ENCODE assay signal across 9 mouse cellular contexts in genomic region chr6:128604512-128604911, GRCm38 (mm10). TPM values are rescaled to one million over a fixed set of nuclear protein-coding genes. Genes with fewer than 3 reads are reported as not detected.
DNase-seq lines count a peak whose midpoint lies in the region; ATAC-seq and TF ChIP-seq lines count a peak whose summit lies in the region.
"Had no signal": no experiment of that assay in that cellular context is flagged by ENCODE, and none has a peak within 500 bp of the region (broad histone marks: within the 10 kb centered on the region; RNA-seq: fewer than 3 reads in every experiment).

No protein-coding gene starts in this region.

- H3K4me1 ChIP-seq in embryonic facial prominence, embryonic 11.5 days (ENCODE audit: control insufficient read depth, insufficient read depth, low read length) = no peaks in the 10 kb centered on the region
- H3K4me1 ChIP-seq in embryonic facial prominence, embryonic 10.5 days = no peaks in the 10 kb centered on the region
- H3K4me1 ChIP-seq in midbrain, postnatal 0 days (ENCODE audit: insufficient read depth, low read length) = no peaks in the 10 kb centered on the region
- H3K4me1 ChIP-seq in midbrain, embryonic 16.5 days (ENCODE audit: control insufficient read depth, insufficient read depth, low read length) = no peaks in the 10 kb centered on the region
- H3K4me1 ChIP-seq in neural tube, embryonic 15.5 days = peaks cover 7% of the 10 kb centered on the region; the same call in 1 of the 2 replicates

- no peak overlapping the region for H3K27ac ChIP-seq in embryonic facial prominence, embryonic 11.5 days (replicated peaks; ENCODE audit: low read depth, low read length)
- H3K27ac ChIP-seq in embryonic facial prominence, embryonic 10.5 days (replicated peaks) = no peak overlapping the region
- H3K27ac ChIP-seq in midbrain, postnatal 0 days (ENCODE audit: low read depth, low read length) = no peak overlapping the region
- no peak overlapping the region for H3K27ac ChIP-seq in midbrain, embryonic 16.5 days (ENCODE audit: low read length)
- H3K27ac ChIP-seq in neural tube, embryonic 15.5 days (replicated peaks) = no peak overlapping the region

- peak; percentile 83 for TF ChIP-seq CTCF in midbrain, postnatal 0 days (IDR thresholded peaks at IDR 0.05)

- peak; percentile 72 for DNase-seq in embryonic facial prominence, embryonic 11.5 days (ENCODE audit: low spot score)
- DNase-seq in embryonic facial prominence, embryonic 10.5 days (ENCODE audit: low spot score) = no peak
- DNase-seq in midbrain, postnatal 0 days (ENCODE audit: low spot score) = peak; percentile 70
- peak; percentile 33 to 37 for DNase-seq in heart, postnatal 10 days
- peak; percentile 3 for DNase-seq in retina, adult 2 months (ENCODE audit: low read depth, low spot score)
- DNase-seq in urinary bladder, postnatal 36 days (ENCODE audit: low spot score in 2 of 2) = no peak

- H3K9ac ChIP-seq in embryonic facial prominence, embryonic 11.5 days (replicated peaks; ENCODE audit: low read length) = no peak overlapping the region
- H3K9ac ChIP-seq in midbrain, postnatal 0 days (replicated peaks; ENCODE audit: low read length, poor library complexity, severe bottlenecking) = no peak overlapping the region
- no peak overlapping the region for H3K9ac ChIP-seq in midbrain, embryonic 16.5 days (ENCODE audit: low read depth, low read length)
- H3K9ac ChIP-seq in neural tube, embryonic 15.5 days (replicated peaks) = no peak overlapping the region

- H3K4me2 ChIP-seq in embryonic facial prominence, embryonic 11.5 days (ENCODE audit: low read depth, low read length) = no peak overlapping the region
- no peak overlapping the region for H3K4me2 ChIP-seq in midbrain, postnatal 0 days (ENCODE audit: low read depth, low read length, poor library complexity, severe bottlenecking)
- H3K4me2 ChIP-seq in midbrain, embryonic 16.5 days (ENCODE audit: low read length) = no peak overlapping the region
- H3K4me2 ChIP-seq in neural tube, embryonic 15.5 days = no peak overlapping the region

- intact Hi-C loops in heart, postnatal 10 days (cut with DNase I) = loop anchor here (2.0 kb wide), 1 partner anchor 22 kb away; no protein-coding TSS in a partner anchor

- no peak for ATAC-seq in embryonic facial prominence, embryonic 11.5 days (replicated peaks; ENCODE audit: insufficient number of reproducible peaks, low FRiP score, low TSS enrichment, low read depth)
- ATAC-seq in midbrain, postnatal 0 days (ENCODE audit: low FRiP score) = no peak
- ATAC-seq in midbrain, embryonic 16.5 days = no peak
- no peak for ATAC-seq in neural tube, embryonic 15.5 days (ENCODE audit: low FRiP score)

- H3K4me3 ChIP-seq in embryonic facial prominence, embryonic 11.5 days (ENCODE audit: low read depth, low read length) = no peak overlapping the region
- H3K4me3 ChIP-seq in embryonic facial prominence, embryonic 10.5 days = no peak overlapping the region
- no peak overlapping the region for H3K4me3 ChIP-seq in midbrain, postnatal 0 days (ENCODE audit: low read depth, low read length)
- H3K4me3 ChIP-seq in midbrain, embryonic 16.5 days (ENCODE audit: low read depth, low read length) = no peak overlapping the region
- H3K4me3 ChIP-seq in neural tube, embryonic 15.5 days (replicated peaks) = no peak overlapping the region

- no peaks in the 10 kb centered on the region for H3K9me3 ChIP-seq in embryonic facial prominence, embryonic 11.5 days (replicated peaks; ENCODE audit: control insufficient read depth, low read length)
- H3K9me3 ChIP-seq in embryonic facial prominence, embryonic 10.5 days = no peaks in the 10 kb centered on the region
- H3K9me3 ChIP-seq in midbrain, postnatal 0 days (ENCODE audit: low read length) = no peaks in the 10 kb centered on the region
- H3K9me3 ChIP-seq in midbrain, embryonic 16.5 days (replicated peaks; ENCODE audit: control insufficient read depth, low read length, poor library complexity, severe bottlenecking) = no peaks in the 10 kb centered on the region
- no peaks in the 10 kb centered on the region for H3K9me3 ChIP-seq in neural tube, embryonic 15.5 days (replicated peaks)

- 45% methylated on average over 5 of the region's 5 CpGs for WGBS in embryonic facial prominence, embryonic 11.5 days
- WGBS in embryonic facial prominence, embryonic 10.5 days = 38% methylated on average over 5 of the region's 5 CpGs
- WGBS in midbrain, postnatal 0 days = 45% methylated on average over 5 of the region's 5 CpGs
- 47% methylated on average over 5 of the region's 5 CpGs for WGBS in midbrain, embryonic 16.5 days
- WGBS in neural tube, embryonic 15.5 days = 39% methylated on average over 5 of the region's 5 CpGs

- H3K27me3 ChIP-seq in embryonic facial prominence, embryonic 11.5 days (ENCODE audit: control insufficient read depth, insufficient read depth, low read length) = no peaks in the 10 kb centered on the region
- no peaks in the 10 kb centered on the region for H3K27me3 ChIP-seq in embryonic facial prominence, embryonic 10.5 days (replicated peaks; ENCODE audit: low read depth, poor library complexity, severe bottlenecking)
- no peaks in the 10 kb centered on the region for H3K27me3 ChIP-seq in midbrain, postnatal 0 days (ENCODE audit: insufficient read depth, low read length)
- H3K27me3 ChIP-seq in midbrain, embryonic 16.5 days (ENCODE audit: control insufficient read depth, insufficient read depth, low read depth, low read length) = no peaks in the 10 kb centered on the region
- H3K27me3 ChIP-seq in neural tube, embryonic 15.5 days (replicated peaks) = no peaks in the 10 kb centered on the region

- H3K36me3 ChIP-seq in embryonic facial prominence, embryonic 11.5 days (replicated peaks; ENCODE audit: control insufficient read depth, insufficient read depth, low read depth, low read length) = no peaks in the 10 kb centered on the region
- no peaks in the 10 kb centered on the region for H3K36me3 ChIP-seq in embryonic facial prominence, embryonic 10.5 days (replicated peaks)
- H3K36me3 ChIP-seq in midbrain, postnatal 0 days (ENCODE audit: insufficient read depth, low read length) = no peaks in the 10 kb centered on the region
- no peaks in the 10 kb centered on the region for H3K36me3 ChIP-seq in midbrain, embryonic 16.5 days (ENCODE audit: control insufficient read depth, insufficient read depth, low read length)
- H3K36me3 ChIP-seq in neural tube, embryonic 15.5 days = no peaks in the 10 kb centered on the region

RNA-seq across cellular contexts. Expression of gene Klrb1a, which starts 18.8 kb away (rescaled TPM):
- not detected in 2 replicates for polyA plus RNA-seq in embryonic facial prominence, embryonic 11.5 days (2014; fragmentation: Nextera tagmentation; extraction: Ambion mirVana)
- polyA plus RNA-seq in embryonic facial prominence, embryonic 10.5 days (2016; fragmentation: Nextera tagmentation; extraction: Ambion mirVana) = not detected in 2 replicates
- total RNA-seq in midbrain, postnatal 0 days (2014; rRNA removed) = not detected in 2 replicates
- not detected in 2 replicates for polyA plus RNA-seq in midbrain, postnatal 0 days (2015; fragmentation: Nextera tagmentation; extraction: Ambion mirVana)
- not detected in 2 replicates for polyA plus RNA-seq in midbrain, embryonic 16.5 days (2015; fragmentation: Nextera tagmentation; extraction: Ambion mirVana)
- total RNA-seq in heart, postnatal 10 days (2021) = not detected
- 0.70 TPM in 1 of 2 replicates, not detected in the other for polyA plus RNA-seq in neural tube, embryonic 15.5 days (2015; fragmentation: Nextera tagmentation; extraction: Ambion mirVana)
- polyA plus RNA-seq: stomach, embryonic 16.5 days had no signal

RNA-seq across cellular contexts. Expression of gene A2ml1, which starts 23.1 kb away (rescaled TPM):
- not detected in 2 replicates for polyA plus RNA-seq in embryonic facial prominence, embryonic 11.5 days (2014; fragmentation: Nextera tagmentation; extraction: Ambion mirVana)
- polyA plus RNA-seq in embryonic facial prominence, embryonic 10.5 days (2016; fragmentation: Nextera tagmentation; extraction: Ambion mirVana) = 0.20 TPM in 1 of 2 replicates, not detected in the other
- total RNA-seq in midbrain, postnatal 0 days (2014; rRNA removed) = 0.16 and 0.28 TPM in 2 replicates
- 7.4 and 7.9 TPM in 2 replicates for polyA plus RNA-seq in midbrain, postnatal 0 days (2015; fragmentation: Nextera tagmentation; extraction: Ambion mirVana)
- polyA plus RNA-seq in midbrain, embryonic 16.5 days (2015; fragmentation: Nextera tagmentation; extraction: Ambion mirVana) = 1.4 and 3.5 TPM in 2 replicates
- not detected for total RNA-seq in heart, postnatal 10 days (2021)
- 3.5 and 4.8 TPM in 2 replicates for polyA plus RNA-seq in neural tube, embryonic 15.5 days (2015; fragmentation: Nextera tagmentation; extraction: Ambion mirVana)

RNA-seq across cellular contexts. Expression of gene Clec2h, which starts 57.7 kb away (rescaled TPM):
- not detected in 2 replicates for polyA plus RNA-seq in embryonic facial prominence, embryonic 11.5 days (2014; fragmentation: Nextera tagmentation; extraction: Ambion mirVana)
- not detected in 2 replicates for polyA plus RNA-seq in embryonic facial prominence, embryonic 10.5 days (2016; fragmentation: Nextera tagmentation; extraction: Ambion mirVana)
- total RNA-seq in midbrain, postnatal 0 days (2014; rRNA removed) = not detected in 2 replicates
- not detected in 2 replicates for polyA plus RNA-seq in midbrain, postnatal 0 days (2015; fragmentation: Nextera tagmentation; extraction: Ambion mirVana)
- polyA plus RNA-seq in midbrain, embryonic 16.5 days (2015; fragmentation: Nextera tagmentation; extraction: Ambion mirVana) = not detected in 2 replicates
- not detected for total RNA-seq in heart, postnatal 10 days (2021)
- polyA plus RNA-seq in neural tube, embryonic 15.5 days (2015; fragmentation: Nextera tagmentation; extraction: Ambion mirVana) = 0.38 TPM in 1 of 2 replicates, not detected in the other

Comparison
In these comparisons a context has a peak if more than half of its experiments do, and no peak if none do; other contexts are left out.
1. DNase-seq: peak in embryonic facial prominence, embryonic 11.5 days (single experiment), midbrain, postnatal 0 days (single experiment), heart, postnatal 10 days (2 of 2) and retina, adult 2 months (single experiment); none in embryonic facial prominence, embryonic 10.5 days (single experiment) and urinary bladder, postnatal 36 days (0 of 2).